Mouse (Mus musculus): ENCODE measurements around the gene Mre11a. TPM values are rescaled to one million over a fixed set of nuclear protein-coding genes. Genes with fewer than 3 reads are reported as not detected.

The Mre11a gene
- polyA plus RNA-seq, 1 experiment from 2014 or later: 30.8 TPM

DNA sequence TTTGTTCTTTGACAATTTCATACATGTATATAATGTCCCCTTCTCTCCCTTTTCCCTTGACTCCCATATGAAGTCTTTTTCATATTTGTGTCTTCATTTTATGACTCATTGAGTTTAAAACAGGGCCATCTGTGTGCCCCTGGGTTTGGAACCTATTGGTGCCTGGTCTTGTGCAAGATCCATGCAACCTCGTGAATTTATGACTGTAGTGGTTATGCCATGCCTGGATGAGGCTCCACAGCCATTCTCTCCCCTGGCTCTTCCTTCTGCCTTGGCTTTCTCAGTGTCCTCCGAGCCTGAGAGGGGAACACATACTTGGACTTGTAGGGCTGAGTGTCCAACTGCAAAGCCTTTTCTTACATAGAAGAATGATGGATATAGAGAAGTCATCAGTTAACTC lies 21.3 kb downstream of the Mre11a start:
- ATAC-seq (ENCODE audit: low FRiP score): no peak
- 81% methylated on average over 2 of the region's 2 CpGs for WGBS

DNA sequence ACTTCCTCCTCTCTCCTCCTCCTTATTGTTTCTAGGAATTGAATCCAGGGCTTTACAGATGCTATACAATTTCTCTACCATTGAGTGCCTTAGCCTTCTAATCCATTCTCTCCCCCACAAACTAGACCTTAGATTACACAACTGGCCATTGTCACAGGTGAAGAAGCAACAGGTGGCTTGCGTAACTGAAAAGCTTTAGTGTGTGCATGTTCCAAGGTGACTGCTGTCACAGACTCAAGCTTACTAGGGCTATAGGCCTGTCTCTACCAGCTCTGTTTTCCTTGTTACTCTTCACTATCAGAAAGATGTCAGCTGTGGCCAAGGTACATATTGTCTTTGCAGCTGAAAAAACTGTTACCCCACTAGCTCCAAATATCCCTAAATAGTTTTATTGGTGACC lies 22.3 kb downstream of the Mre11a start:
- Histone ChIP-seq H3K36me3 (ENCODE audit: control insufficient read depth, insufficient read depth, low read length) (peaks cover 13% of the 10 kb centered on the region; the same call in 1 of the 2 replicates), H3K4me3 (ENCODE audit: low read depth, low read length) (no peak overlapping the region), H3K9ac (ENCODE audit: low read length) (no peak overlapping the region), H3K27me3 (ENCODE audit: control insufficient read depth, insufficient read depth, low read length) (no peaks in the 10 kb centered on the region), H3K4me1 (ENCODE audit: control insufficient read depth, insufficient read depth, low read length) (no peaks in the 10 kb centered on the region), H3K4me2 (no peak overlapping the region), H3K9me3 (ENCODE audit: control insufficient read depth, low read length) (no peaks in the 10 kb centered on the region), H3K27ac (ENCODE audit: low read depth, low read length) (no peak overlapping the region)
- 94% methylated on average over 1 of the region's 1 CpGs for WGBS
- DNase-seq (ENCODE audit: low spot score, missing footprints) (no peak), ATAC-seq (ENCODE audit: low FRiP score) (no peak)

More for the DNA sequence above, 21.3 kb downstream of the Mre11a start:
- H3K9ac ChIP-seq (ENCODE audit: low read length): no peak overlapping the region
- no peak overlapping the region for H3K4me3 ChIP-seq (ENCODE audit: low read depth, low read length)
- H3K4me1 ChIP-seq (ENCODE audit: control insufficient read depth, insufficient read depth, low read length): no peaks in the 10 kb centered on the region
- DNase-seq (ENCODE audit: low spot score, missing footprints): no peak
- no peaks in the 10 kb centered on the region for H3K27me3 ChIP-seq (ENCODE audit: control insufficient read depth, insufficient read depth, low read length)
- H3K36me3 ChIP-seq (ENCODE audit: control insufficient read depth, insufficient read depth, low read length): peaks cover 14% of the 10 kb centered on the region; the same call in 1 of the 2 replicates
- no peaks in the 10 kb centered on the region for H3K9me3 ChIP-seq (ENCODE audit: control insufficient read depth, low read length)
- H3K4me2 ChIP-seq: no peak overlapping the region
- H3K27ac ChIP-seq (ENCODE audit: low read depth, low read length): no peak overlapping the region

DNA sequence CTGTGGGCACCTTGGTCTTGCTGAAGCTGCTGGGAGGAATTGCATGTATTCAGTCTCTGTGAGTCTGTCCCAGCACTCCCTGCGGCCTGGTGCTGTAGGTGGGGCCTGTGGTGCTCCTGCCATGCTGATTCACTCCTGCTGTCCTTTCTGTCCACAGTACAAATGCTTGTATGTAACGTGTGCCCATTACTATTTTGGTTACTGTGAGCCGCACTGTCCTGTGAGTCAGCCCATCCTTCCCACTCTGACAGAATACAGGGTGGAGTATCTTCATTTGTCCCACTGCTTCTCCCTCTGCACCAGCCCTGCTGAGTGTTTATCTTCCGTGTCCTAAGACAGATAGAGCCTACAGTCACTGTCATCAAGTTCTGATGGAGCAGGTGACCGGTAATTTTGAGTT lies 25.7 kb downstream of the Mre11a start:
- DNase-seq (ENCODE audit: low spot score, missing footprints) (no peak), ATAC-seq (ENCODE audit: low FRiP score) (no peak)
- Histone ChIP-seq H3K27ac (ENCODE audit: low read depth, low read length) (no peak overlapping the region), H3K4me1 (ENCODE audit: control insufficient read depth, insufficient read depth, low read length) (no peaks in the 10 kb centered on the region), H3K27me3 (ENCODE audit: control insufficient read depth, insufficient read depth, low read length) (no peaks in the 10 kb centered on the region), H3K4me2 (no peak overlapping the region), H3K9me3 (ENCODE audit: control insufficient read depth, low read length) (no peaks in the 10 kb centered on the region), H3K36me3 (ENCODE audit: control insufficient read depth, insufficient read depth, low read length) (peaks cover 14% of the 10 kb centered on the region; the same call in 1 of the 2 replicates), H3K9ac (ENCODE audit: low read length) (no peak overlapping the region), H3K4me3 (ENCODE audit: low read depth, low read length) (no peak overlapping the region)
- WGBS: 94% methylated on average over 5 of the region's 5 CpGs

DNA sequence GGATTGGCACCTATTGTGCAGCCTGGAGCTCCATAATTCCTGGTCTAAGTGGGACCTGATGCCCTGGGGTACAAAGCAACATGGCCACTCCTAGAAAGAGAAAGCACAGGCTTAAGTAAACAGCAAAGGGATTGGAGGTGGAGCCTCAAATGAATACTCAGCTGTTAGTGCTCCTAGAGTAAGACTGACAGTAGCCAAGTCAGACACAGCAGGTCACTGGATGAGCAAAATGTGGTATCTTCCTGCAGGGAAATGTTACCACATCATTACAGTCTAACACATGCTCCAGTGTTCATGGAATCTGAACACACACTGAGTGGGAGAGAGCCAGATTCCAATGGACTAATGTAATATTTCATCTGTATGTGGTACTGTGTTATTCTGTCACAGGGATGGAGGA lies 36.9 kb downstream of the Mre11a start:
- DNase-seq (ENCODE audit: low spot score, missing footprints) (no peak), ATAC-seq (ENCODE audit: low FRiP score) (no peak)
- Histone ChIP-seq H3K4me1 (ENCODE audit: control insufficient read depth, insufficient read depth, low read length) (no peaks in the 10 kb centered on the region), H3K9ac (ENCODE audit: low read length) (no peak overlapping the region), H3K4me2 (no peak overlapping the region), H3K27me3 (ENCODE audit: control insufficient read depth, insufficient read depth, low read length) (no peaks in the 10 kb centered on the region), H3K9me3 (ENCODE audit: control insufficient read depth, low read length) (no peaks in the 10 kb centered on the region), H3K27ac (ENCODE audit: low read depth, low read length) (no peak overlapping the region), H3K4me3 (ENCODE audit: low read depth, low read length) (no peak overlapping the region), H3K36me3 (ENCODE audit: control insufficient read depth, insufficient read depth, low read length) (peaks cover 19% of the 10 kb centered on the region)

DNA sequence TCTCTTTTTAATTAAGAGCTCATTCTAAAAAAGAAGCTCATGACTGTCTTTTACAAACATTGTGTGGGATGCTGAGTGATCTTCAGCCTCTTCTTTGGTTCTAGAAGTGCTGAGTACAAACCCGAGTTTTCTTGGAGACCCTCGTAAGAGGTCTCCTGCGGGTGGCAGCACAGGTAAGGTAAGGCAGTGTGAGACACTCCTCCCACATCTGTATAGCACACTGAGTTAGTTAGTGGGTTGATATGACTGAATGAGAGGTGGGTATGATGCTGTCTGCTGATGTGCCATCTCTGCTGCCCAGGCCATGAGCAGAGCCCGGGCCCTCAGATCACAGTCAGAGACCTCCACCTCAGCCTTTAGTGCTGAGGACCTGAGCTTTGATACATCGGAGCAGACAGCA lies 40.4 kb downstream of the Mre11a start:
- H3K4me3 ChIP-seq (ENCODE audit: low read depth, low read length): no peak overlapping the region
- H3K4me2 ChIP-seq: no peak overlapping the region
- no peak overlapping the region for H3K9ac ChIP-seq (ENCODE audit: low read length)
- no peak for DNase-seq (ENCODE audit: low spot score, missing footprints)
- H3K27me3 ChIP-seq (ENCODE audit: control insufficient read depth, insufficient read depth, low read length): no peaks in the 10 kb centered on the region
- WGBS: 89% methylated on average over 5 of the region's 5 CpGs
- ATAC-seq (ENCODE audit: low FRiP score): no peak; the same call in 1 of the 2 replicates
- H3K36me3 ChIP-seq (ENCODE audit: control insufficient read depth, insufficient read depth, low read length): peaks cover 18% of the 10 kb centered on the region
- no peaks in the 10 kb centered on the region for H3K9me3 ChIP-seq (ENCODE audit: control insufficient read depth, low read length)
- H3K4me1 ChIP-seq (ENCODE audit: control insufficient read depth, insufficient read depth, low read length): no peaks in the 10 kb centered on the region
- no peak overlapping the region for H3K27ac ChIP-seq (ENCODE audit: low read depth, low read length)

DNA sequence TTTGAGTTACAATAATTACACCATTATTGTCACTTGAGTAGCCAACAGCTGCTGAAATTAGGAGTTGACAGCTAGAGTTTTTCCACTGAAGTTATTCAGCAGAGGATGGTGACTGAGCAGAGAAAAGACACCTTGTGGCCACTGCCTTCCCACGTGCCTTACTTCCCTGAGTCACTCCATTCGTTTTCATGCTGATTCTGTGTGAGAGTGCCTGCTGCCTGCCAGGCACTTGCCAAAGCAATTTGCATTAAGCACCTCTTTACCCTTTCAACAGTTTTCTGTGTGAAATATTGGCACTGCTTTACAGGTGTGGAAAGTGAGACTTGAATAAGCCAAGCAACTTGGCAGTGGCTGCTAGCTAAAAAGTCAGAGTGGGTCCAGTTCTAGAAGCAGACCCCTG lies 43.4 kb downstream of the Mre11a start:
- Histone ChIP-seq H3K4me2 (no peak overlapping the region), H3K9me3 (ENCODE audit: control insufficient read depth, low read length) (no peaks in the 10 kb centered on the region), H3K4me1 (ENCODE audit: control insufficient read depth, insufficient read depth, low read length) (no peaks in the 10 kb centered on the region), H3K4me3 (ENCODE audit: low read depth, low read length) (no peak overlapping the region), H3K27me3 (ENCODE audit: control insufficient read depth, insufficient read depth, low read length) (no peaks in the 10 kb centered on the region), H3K27ac (ENCODE audit: low read depth, low read length) (no peak overlapping the region), H3K36me3 (ENCODE audit: control insufficient read depth, insufficient read depth, low read length) (peaks cover 8% of the 10 kb centered on the region), H3K9ac (ENCODE audit: low read length) (no peak overlapping the region)
- ATAC-seq (ENCODE audit: low FRiP score) (no peak), DNase-seq (ENCODE audit: low spot score, missing footprints) (no peak)
- 82% methylated on average over 2 of the region's 2 CpGs for WGBS

DNA sequence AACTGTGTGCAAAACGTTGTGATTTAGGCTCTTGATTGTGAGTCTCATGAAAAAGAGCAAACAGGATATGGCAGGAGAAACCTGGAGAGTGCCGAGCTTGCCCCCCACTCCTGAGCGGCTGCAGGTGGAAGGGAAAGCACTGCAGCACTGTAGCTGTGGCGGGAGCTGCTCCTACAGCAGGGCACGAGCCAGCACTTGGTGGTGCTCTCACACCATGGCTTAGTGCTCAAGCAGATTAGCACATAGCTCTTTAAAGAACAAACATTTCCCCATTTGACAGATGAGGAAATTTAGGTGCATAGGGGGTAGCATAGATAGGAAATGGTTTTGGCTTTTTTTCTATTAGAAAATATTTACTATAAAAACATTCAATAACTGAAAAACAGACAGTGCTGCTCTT lies 47.6 kb downstream of the Mre11a start:
- ATAC-seq (ENCODE audit: low FRiP score): no peak
- H3K9me3 ChIP-seq (ENCODE audit: control insufficient read depth, low read length): no peaks in the 10 kb centered on the region
- H3K4me1 ChIP-seq (ENCODE audit: control insufficient read depth, insufficient read depth, low read length): no peaks in the 10 kb centered on the region
- H3K4me2 ChIP-seq: no peak overlapping the region
- 77% methylated on average over 5 of the region's 5 CpGs for WGBS
- DNase-seq (ENCODE audit: low spot score, missing footprints): no peak
- peaks cover 3% of the 10 kb centered on the region for H3K36me3 ChIP-seq (ENCODE audit: control insufficient read depth, insufficient read depth, low read length)
- H3K27ac ChIP-seq (ENCODE audit: low read depth, low read length): no peak overlapping the region
- H3K4me3 ChIP-seq (ENCODE audit: low read depth, low read length): no peak overlapping the region
- H3K9ac ChIP-seq (ENCODE audit: low read length): no peak overlapping the region
- no peaks in the 10 kb centered on the region for H3K27me3 ChIP-seq (ENCODE audit: control insufficient read depth, insufficient read depth, low read length)

DNA sequence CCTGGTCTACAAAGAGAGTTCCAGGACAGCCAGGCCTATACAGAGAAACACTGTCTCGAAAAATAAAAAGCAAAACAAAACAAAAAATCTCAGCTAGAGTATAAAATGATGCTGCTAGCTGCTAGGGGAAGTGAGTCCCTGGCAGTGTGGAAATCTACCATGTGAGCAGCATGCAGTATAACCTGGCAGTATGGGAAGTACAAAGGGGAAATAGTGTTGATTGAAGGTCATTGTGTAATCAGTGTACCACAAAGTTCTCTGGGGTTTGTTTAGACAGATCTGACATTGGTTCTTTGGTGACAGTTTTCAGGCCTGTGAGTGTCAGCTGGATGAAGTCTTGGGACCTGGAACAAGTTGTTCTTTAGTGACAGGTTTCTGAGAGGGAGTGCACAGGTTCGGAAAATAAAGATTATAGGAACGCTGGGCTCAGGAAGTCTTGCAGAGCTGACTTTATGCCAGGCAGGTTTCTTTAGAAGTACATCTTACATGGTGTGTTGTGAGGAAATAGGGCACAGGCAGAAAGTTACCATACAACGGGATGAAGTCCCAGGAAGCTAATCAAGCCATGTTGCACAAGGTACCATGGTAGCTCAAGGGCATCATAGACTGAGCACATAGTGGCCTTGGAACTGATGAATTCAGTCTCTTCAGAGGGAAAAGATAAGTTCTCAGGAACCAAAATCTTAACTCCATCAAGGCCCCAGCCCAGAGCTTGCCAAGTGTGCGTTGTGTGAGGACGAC lies 51.1 kb downstream of the Mre11a start:
- Histone ChIP-seq H3K9ac (ENCODE audit: low read length) (no peak overlapping the region), H3K4me1 (ENCODE audit: control insufficient read depth, insufficient read depth, low read length) (no peaks in the 10 kb centered on the region), H3K4me2 (no peak overlapping the region), H3K4me3 (ENCODE audit: low read depth, low read length) (no peak overlapping the region), H3K27ac (ENCODE audit: low read depth, low read length) (no peak overlapping the region), H3K27me3 (ENCODE audit: control insufficient read depth, insufficient read depth, low read length) (no peaks in the 10 kb centered on the region), H3K36me3 (ENCODE audit: control insufficient read depth, insufficient read depth, low read length) (peaks cover 3% of the 10 kb centered on the region), H3K9me3 (ENCODE audit: control insufficient read depth, low read length) (no peaks in the 10 kb centered on the region)
- 94% methylated on average over 6 of the region's 6 CpGs for WGBS
- DNase-seq (ENCODE audit: low spot score, missing footprints) (no peak), ATAC-seq (ENCODE audit: low FRiP score) (no peak)

DNA sequence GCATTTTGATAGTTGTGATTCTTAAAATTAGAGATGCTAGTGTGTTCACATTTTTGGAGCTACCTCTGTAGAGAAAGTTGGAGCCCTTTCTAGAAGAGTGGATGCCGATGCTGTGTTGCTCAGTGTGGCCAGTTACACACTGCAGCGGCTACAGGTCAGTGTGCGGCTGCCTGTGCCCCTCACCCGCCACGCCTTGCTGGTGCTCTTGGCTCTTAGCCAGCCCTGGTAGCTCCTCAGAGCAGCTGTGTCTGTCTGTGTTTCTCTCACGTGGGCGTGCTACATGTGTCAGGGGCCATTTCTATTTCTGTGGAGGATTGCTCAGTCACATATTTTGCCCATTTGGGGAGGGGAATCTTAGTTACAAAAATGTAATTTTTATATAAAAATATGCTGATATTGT lies 55.1 kb downstream of the Mre11a start:
- H3K9ac ChIP-seq (ENCODE audit: low read length): no peak overlapping the region
- no peaks in the 10 kb centered on the region for H3K27me3 ChIP-seq (ENCODE audit: control insufficient read depth, insufficient read depth, low read length)
- H3K4me1 ChIP-seq (ENCODE audit: control insufficient read depth, insufficient read depth, low read length): no peaks in the 10 kb centered on the region
- H3K27ac ChIP-seq (ENCODE audit: low read depth, low read length): no peak overlapping the region
- H3K4me2 ChIP-seq: no peak overlapping the region
- no peaks in the 10 kb centered on the region for H3K9me3 ChIP-seq (ENCODE audit: control insufficient read depth, low read length)
- H3K36me3 ChIP-seq (ENCODE audit: control insufficient read depth, insufficient read depth, low read length): peaks cover 3% of the 10 kb centered on the region; the same call in 1 of the 2 replicates
- peak; percentile 86 for DNase-seq (ENCODE audit: low spot score, missing footprints)
- 80% methylated on average over 7 of the region's 7 CpGs for WGBS
- ATAC-seq (ENCODE audit: low FRiP score): peak; percentile 71; the same call in 1 of the 2 replicates
- H3K4me3 ChIP-seq (ENCODE audit: low read depth, low read length): no peak overlapping the region
